Mouse (Mus musculus): Measurements from ENCODE around the gene Slc7a1.
"Not testable (repeated sequence)": the region's sequence is repeated elsewhere in the genome, so short reads cannot be mapped to it uniquely, and the experiment has no call there.

Slc7a1 gene

DNA sequence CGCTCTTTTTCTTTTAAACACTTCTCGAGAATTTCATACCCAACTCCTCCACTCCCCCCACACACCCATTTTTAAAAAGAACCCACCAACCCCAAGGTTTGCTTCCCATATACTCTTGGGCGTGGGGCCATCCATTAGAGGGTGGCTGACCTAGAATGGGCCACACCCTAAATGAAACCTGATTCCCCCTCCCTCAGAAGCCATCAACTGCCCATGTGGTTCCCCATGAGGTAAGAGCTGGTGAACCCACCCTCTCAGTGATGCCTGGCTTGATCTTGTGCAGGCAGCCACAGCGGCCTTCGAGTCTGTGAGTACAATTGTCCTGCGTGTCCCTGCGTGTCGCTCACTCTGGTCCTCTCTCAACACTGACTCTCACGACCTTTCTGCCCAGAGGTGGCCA, 33.2 kb downstream of the Slc7a1 start:
- no peak for DNase-seq

DNA sequence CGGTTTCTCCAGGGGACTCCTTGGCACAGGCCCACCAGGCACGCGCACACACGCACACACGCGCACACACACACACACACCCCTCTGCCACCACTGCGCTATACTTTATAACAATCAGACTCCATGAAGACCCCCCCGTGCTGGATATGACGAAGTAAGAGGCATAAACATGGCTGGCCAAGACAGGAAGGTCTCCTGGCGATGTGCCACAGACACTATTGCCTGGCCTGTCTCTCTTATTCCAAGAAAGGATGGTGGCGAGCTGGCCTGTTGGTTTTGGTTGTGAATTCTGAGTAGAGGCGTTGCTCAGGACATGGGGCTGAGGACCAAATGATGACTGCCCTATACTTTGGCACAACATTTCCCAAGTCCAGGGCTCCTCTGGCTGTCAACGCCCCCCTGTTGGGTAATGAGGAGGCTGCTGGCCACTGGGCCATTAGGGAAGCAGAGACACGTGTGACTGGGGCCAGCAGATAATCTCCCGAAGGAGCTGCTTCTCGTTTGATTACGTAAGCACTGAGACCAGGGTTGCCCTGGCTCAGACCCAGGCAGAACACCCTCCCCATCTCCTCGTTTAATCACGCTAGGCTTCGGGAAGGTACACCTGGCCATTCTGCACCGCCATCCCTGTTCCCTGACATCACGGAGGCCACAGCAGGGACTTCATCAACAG, 36.1 kb downstream of the Slc7a1 start:
- no peak for DNase-seq

DNA sequence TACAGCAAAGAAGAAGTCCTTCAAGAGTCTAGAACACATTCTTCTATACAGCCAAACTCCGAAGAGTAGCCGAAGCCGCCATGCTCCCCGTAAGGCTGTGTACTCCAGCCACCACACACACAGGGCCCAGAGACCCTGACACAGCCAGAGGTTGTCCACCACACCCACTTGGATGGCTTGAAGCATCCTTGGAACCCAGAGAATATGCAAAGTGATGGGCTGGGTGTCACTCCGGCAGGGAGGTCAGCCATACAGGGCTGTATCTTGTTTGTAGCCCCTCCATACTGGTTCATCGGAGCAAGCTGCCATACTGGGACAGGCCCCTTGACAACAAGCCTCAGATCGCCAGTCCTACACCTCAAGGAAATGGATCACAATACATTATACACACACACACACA, 37.4 kb downstream of the Slc7a1 start:
- DNase-seq: no peak

DNA sequence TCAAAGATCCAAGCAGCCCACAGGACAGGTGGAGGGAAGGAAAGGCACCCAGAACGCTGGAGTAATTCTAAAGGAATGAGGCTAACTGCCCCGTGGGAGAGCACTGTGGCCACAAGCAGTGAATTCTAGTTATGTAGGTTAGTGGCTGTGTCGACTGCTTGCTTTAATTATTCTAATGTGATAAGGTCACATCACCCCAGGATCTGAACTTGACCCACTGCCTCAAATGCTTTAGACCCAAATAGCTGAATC, 38.0 kb downstream of the Slc7a1 start:
- no peak for DNase-seq

DNA sequence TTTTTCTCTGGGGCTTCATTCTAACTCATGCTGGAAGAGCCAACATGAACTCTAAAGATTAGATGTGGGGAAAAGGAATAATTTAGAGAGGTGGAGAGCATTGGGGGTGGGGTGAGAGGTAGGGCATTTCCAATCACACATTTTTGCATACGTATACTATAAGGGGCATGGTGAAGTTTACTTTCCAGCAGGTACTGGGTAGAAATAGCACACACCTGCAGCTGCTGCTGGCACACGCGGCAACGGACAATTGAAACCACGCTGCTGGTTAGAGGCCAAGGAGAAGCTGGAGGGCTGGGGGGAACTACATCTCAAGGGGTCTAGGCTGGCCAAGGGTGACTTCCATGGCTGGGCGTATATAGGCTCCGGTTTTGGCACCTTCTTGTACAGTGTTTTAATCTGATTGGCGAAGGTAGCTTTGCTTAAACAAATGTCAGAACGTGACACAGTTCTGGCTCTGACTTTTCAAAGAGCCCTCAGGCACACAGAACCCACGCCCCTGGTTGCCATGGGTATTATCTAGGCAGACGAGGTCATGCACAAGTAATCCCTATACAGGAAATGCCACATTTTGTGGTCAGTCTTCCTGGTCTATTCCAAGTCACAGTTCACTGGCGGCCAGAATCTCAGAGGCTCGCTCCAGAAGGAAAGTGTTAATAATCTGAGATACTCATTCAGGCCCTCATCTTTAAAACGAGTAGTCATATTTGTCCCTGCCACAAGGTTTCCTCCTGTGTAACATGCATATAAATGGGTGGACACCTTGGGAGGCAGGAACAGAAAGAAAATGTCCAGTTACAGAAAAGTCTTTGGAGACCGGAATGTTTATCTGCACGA, 38.6 kb downstream of the Slc7a1 start:
- DNase-seq: peak; percentile 48 to 54

DNA sequence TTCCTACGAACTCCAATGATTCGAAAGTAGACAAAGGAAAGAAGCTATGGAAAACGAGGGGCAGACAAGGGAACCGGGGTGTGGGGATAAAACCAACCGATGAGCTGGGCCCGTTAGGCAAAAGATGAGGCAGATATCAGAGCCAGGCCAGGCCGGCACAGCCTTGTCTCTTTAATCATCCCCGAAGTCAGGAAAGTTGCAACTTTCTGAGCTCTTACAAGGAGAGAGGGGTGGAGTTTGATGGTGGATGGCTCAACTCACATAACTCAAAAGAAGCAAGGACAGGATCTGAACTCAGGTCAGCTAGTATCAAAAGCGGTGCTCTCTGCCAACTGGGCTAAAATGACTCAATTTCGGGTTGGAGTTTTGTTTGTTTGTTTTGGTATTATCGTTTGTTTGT, 40.6 kb downstream of the Slc7a1 start:
- DNase-seq: no peak

DNA sequence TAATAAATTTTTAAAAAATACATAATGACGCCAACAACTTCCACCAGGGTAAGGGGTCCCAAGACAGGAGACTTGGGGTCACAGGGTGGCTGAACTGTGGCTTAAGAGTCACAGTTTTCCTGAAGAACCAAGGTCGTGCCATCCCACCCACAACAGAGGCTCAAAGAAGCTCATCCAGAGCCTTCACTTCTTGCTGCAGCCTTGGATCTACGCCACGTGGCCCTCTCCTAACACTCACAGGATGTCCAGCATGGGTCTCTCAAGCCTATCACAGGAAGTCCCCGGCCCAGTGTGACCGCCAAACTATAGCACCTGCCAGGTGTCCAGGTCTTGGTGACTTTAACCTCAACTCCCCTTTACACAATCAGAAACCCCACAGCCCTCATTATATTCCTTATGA, 42.5 kb downstream of the Slc7a1 start:
- no peak for DNase-seq

DNA sequence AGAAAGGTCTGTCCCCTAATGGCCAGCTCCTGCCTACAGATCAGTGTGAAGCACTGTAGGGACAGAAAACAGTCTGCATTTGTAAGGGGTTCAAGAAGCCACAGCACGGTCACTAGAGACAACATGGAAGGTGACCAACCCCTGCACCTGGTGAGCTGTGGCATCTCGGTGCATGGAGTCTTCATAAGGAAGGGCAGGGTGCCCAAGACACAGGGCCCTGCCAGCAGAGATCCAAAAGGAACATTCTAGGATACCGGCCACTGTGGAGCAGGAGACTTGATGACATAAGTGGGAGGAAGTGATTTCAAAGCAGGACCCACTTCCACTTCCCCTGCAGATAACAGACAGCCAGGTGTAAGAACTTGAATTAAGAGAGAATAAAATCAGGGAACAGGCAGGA, 43.9 kb downstream of the Slc7a1 start:
- DNase-seq: no peak

DNA sequence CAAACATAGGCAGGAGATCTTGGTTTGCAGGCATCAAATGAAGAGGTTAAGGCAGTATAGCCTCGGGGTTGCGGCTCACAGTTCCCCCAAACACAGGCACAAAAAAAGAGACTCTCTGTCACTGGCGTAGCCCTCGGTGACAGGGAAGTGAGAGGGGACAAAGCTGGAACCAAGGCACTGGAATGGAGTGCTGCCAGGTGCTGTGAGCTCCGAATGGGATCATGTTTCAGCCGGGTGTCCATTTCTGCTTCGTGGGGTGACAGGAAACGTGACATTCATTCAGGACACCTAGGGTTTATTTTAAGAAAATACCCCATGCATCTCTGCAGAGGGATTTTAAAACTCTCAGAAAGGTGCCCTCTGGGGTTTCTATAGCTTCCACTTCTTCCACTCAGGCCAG, 45.2 kb downstream of the Slc7a1 start:
- DNase-seq: no peak

DNA sequence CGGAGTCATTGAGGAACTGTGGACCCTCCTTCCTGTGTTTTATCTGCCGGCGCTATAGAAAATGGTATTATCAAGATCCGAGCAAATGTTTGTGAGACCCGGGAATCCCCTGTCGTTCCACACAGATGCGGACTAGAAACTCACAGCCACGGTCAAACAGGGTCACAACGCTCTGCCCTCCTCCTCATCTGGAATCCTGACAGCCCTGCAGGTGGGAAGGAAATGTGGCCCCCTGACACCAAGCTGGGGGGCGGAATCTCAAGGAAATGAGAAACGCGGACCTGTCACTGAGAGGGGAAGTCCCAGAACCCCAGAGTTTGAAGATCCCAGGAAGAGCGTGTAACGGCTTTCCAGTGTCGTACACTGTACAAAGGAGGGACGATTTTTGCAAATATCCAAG, 46.3 kb downstream of the Slc7a1 start:
- DNase-seq: no peak

DNA sequence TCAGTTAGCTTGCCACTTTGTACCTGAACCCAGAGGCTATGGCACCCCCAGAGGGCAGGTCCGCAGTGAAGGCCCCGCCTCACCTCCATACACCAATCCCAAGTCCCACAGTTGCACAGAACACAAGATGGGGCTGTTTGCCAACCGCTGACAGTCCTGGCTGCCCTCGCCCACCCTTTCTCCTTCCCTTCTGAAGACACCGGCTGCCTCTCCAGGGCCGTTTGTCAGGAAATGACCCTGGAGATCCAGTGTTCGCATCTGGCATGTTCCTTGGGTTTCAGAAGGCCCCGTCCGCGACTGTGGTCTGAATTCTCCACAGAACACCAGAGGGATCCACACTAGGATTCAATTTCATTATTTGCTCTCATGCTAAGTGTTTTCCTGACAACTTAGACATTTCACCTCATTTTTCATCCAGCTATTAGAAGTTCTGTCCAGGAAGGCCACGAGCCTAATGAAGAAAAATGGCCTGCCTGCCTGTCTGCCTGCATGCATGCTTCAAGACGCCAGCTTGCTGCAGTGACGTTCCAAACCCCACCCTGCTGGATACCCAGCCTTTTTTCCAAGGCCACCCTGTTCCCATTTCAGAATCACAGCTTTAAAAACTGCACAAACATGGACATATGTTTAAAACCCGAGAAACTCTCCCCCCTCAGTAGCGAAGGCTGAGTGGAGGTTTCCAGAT, 50.2 kb downstream of the Slc7a1 start:
- DNase-seq: peak in 1 of 2 experiments; percentile 29

DNA sequence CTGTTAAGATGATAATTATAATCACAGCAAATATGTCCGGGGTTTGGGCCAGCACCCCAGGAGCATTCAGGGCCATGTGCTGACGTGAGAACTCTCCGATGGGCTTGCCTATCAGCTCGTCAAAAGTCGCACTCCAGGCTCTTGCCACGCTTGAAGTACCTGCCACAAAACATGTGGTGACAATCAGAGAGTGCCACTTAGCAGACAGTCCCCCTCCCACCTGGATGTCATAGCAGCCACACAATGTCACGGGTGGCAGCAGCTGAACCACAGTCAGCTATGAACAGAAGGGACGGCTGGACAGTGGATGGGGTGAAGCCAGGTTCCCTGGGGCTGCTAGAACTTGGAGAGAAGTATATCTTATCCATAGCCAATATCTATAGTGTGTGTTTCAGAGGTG, 51.6 kb downstream of the Slc7a1 start:
- DNase-seq: no peak

DNA sequence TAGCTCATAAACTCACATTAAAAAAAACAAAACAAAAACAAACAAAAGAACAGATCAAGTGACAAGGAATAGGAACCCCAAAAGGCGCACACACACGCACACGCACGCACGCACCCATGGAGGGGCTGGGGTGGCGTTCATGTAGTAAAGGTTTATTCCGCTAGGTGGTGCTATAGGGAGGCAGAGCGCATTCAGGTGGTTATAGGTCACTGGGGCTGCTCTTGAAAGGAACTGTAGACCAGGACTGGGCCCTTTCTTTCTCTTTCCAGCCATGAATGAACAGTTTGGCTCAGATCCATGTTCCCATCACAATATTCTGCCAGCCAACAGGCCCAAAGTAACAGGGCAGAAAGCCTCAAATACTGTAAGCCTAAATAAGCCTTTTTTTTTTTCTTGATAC, 53.2 kb downstream of the Slc7a1 start:
- DNase-seq: no peak

DNA sequence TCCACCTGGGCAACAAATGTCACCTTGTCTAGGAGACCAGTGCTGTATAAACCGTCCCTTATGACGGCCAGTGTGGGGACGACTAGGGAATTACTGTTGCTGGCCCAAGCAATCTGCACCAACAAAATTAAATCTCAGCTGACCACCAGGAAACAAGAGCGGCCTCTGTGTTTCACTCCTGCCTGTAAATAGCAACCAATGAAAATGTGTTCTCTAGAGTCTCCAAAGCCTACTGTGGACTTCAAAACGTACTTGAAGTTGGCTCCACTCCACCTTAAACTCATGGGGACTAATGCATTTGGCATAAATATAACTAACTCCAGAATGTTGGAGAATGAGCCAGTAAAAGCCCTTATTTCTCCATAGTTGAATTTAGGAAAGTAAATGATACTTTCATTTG, 55.3 kb downstream of the Slc7a1 start:
- no peak for DNase-seq

DNA sequence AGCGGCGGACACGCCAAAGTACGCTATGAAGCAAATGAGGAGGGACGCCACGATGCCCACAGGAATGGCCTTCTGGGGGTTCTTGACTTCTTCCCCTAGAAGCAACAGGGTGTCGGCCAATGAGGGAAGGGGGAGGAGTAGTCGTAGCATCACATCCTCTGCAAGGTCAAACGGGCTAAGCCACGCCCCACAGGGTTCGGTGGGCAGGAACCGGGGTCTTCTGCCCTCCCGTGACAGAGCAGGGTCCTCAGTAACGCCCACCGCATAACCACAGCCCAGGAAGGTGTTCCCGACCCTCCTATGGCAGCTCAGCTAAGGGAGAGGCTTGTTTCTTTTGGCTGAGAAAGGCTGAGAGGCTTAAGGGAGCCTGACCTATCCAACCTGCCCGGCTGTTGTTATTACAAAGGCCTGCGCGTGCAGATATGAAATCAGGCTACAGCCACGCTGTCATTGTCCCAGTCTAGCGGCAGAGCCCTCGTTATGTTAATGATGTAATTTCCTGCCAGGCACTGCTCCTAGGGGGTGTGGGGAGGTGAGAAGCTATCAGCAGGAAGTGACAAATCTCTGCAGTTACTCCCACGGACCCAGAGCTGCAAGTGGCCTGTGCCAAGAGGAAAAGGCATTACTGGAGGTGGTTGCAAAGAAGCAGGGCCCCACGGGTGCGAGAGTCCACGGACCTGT, 57.5 kb downstream of the Slc7a1 start:
- DNase-seq: peak; percentile 44 to 55

DNA sequence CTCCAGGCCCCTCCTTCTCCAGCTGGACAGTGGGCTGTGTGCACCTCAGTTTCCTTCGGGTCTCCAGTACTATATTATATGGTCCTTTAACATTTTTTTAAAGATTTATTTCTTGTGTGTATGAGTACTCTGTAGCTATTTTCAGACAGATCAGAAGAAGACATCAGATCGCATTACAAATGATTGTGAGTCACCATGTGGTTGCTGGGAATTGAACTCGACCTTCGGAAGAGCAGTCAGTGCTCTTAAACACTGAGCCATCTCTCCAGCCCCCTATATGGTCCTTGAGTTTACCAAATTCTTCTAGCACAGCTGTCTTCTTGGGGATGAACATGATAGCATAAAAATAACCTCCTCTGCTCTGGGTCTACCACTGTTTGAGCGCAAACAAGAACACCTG, 60.6 kb downstream of the Slc7a1 start:
- DNase-seq: no peak

DNA sequence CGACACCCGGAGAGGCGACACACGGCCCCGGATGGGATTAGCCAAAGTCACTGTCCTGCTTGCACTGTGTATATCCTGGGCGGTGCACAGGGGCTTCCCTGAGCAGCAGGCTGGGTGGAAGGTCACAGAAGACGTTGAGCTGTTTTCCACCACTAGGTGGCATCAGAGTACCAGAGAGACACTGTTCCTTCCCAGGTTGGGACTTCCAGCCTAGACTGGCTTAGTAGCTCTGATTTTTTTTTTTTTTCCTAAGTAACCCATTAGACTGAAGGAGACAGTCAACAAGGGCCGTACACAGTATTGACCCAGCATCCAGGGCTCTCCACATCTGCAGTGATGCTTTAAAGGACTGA, 67.1 kb downstream of the Slc7a1 start:
- peak; percentile 75 to 86 for DNase-seq

DNA sequence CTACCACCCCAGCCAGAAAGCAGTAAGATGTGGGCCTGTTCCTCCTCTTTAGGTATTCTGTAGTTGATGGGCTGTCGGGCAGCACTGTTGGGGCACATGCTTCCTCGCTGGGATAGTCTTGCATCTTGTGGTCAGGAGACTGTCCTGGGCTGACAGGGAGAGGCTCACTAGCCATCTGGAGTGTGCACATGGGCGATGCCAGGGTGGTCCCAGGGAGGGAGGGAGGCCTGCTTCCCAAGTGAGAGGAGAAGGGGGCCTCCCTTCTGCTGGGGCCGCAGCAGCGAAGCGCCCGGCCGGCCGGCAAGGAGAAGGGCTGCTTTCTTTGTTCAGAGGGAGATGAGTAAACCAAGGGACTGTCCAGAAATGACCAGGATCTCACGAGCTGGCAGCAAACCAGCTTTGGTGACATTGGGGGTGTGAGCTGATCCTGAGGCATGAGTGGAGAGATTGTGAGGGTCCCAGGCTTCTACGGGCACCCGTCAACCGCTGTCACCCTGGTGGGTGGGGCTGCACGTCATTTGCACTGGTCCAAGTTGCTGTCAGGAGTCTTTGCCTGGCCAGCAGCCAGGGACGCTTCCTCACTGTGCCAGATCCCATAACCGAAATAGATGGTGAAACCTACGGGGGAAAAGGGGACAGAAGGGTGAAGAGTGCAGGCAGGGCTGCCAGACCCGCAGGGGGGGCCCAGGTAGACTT, 67.6 kb downstream of the Slc7a1 start:
- DNase-seq: no peak

DNA sequence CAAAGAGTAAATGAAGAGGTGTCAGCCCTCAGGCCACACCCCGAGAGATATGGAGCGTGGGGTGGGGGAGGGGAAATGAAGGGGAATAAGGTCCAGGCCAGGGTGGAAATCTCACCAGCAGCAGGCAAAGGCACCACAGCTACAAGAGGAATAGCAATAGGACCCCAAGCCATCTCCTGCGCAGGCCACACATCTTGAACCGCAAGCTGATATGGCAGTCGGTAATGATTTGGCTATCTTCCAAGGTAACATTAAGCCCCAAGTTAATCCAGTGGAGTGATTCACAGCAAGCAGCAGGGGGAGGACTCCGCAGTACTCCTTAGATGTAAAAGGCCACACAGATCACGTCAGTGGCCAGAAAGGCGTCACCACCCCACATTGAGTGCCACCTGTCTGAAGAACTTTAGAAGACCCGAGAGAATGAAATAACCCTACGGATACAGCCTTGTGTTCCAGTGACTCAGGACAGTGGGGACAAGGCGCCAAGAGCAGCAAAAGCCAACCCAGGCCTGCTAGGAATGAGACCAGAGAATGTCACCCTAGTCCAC, 68.4 kb downstream of the Slc7a1 start:
- no peak for DNase-seq

DNA sequence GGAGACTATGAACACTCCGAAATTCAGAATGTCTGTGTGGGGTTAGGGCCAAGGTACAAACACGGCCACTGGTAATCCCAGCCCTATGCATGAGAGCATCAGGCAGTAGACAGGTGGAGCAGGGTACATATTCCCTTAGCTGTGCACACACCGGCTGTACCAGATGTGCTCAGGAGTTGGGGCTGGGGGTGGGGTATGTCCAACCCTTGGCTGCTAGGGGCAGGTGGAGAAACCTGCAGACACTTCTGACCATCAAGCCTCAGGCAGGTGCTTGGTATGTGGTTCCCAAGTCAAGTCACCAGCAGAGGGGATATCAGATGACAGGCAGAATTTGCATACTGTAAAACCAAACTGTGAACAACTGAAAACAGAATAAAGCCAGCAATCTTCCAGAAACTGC, 70.7 kb downstream of the Slc7a1 start:
- DNase-seq: no peak

DNA sequence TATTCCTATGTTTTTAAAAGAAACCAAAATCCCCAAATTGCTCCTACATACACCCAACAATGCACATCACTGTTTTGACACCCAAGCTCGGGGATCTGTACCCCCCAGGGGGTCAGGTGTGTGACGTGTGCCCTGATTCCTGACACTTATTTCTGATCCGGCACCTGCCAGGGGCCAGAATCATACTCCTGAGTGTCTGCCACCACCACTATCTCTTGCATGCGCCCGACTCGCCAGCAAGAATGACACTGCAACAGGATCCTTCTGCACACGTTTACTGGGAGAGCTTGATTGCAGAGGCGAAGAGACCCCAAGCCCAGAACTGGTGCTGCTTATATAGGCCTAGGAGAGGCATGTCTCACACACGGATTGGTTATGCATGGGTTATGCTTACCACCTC, 73.4 kb downstream of the Slc7a1 start:
- not testable (repeated sequence) for DNase-seq

DNA sequence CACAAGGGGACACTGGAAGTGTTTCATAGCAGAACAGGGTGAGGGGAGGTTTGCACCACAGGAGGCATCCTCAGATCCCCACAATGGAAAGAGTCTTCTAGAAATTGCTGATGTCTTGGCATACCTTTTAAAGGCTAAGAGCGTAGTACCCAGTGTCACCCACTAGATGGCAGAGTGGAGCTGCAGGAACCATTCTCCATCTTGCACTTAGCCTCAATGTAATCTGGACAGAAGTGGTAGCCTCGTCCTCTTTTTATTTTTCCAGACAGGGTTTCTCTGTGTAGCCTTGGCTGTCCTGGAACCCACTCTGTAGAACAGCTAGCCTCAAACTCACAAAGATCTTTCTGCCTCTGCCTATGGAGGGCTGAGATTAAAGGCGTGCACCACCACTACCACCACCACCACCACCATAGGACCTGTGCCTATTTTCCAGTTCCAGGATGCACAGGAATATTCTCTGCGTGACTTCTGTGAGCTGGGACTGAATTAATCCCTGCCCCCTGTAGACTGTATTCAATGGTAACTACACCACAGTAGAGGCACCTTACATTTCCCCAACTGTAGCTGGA, 74.3 kb downstream of the Slc7a1 start:
- DNase-seq: peak; percentile 29 to 68

DNA sequence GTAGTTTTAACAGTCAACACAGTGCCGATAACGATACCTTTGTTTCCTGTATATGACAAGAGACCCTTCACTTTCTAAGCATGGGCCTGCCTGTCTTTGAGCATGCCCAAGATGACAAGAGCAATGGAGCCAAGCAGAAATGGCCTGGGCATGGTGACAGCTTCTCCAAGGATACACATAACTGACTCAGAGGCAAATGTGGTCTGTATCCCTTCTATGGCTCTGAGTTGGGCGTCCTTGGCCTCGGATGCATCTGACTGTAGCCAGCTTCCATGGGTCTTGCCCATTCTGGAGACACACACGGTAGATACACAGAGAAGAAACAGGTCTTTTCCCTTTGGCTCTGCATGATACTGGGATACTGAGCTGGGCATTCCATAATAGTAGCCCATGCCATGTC, 84.8 kb downstream of the Slc7a1 start:
- no peak for DNase-seq
